Mouse (Mus musculus) limb, embryonic 12.5 days (tissue): Measurements from ENCODE around the gene Camk2g. TPM values are rescaled to one million over a fixed set of nuclear protein-coding genes. Genes with fewer than 3 reads are reported as not detected.

ENCODE experiments used
- ATAC-seq: fragments of 200-750 bp; cut with Nextera tagmentation; 2 replicates; pipeline ENCODE4 v1.8.0; 2017; ENCODE audit warnings: low read depth, moderate TSS enrichment; ENCODE audit not compliant: insufficient number of reproducible peaks, insufficient read depth, low FRiP score, low TSS enrichment
- H3K27ac ChIP-seq: fragments of 300-500 bp; sonication (generic); 2 replicates; pipeline ENCODE4 v1.5.1; 2016; ENCODE audit warnings: mild to moderate bottlenecking, moderate library complexity
- H3K27me3 ChIP-seq: fragments of 300-500 bp; sonication (generic); 2 replicates; pipeline ENCODE4 v1.6.1; 2016; ENCODE audit warnings: mild to moderate bottlenecking, moderate library complexity
- H3K36me3 ChIP-seq: fragments of 300-500 bp; sonication (generic); 2 replicates; pipeline ENCODE4 v1.6.1; 2016; ENCODE audit warnings: mild to moderate bottlenecking, moderate library complexity
- H3K4me1 ChIP-seq: fragments of 300-500 bp; sonication (generic); replicated peaks from 2 replicates; pipeline ENCODE4 v1.6.1; 2016
- H3K4me2 ChIP-seq: fragments of 300-500 bp; sonication (generic); 2 replicates; pipeline ENCODE4 v1.6.1; 2016; ENCODE audit warnings: mild to moderate bottlenecking, moderate library complexity
- H3K4me3 ChIP-seq: fragments of 300-500 bp; sonication (generic); replicated peaks from 2 replicates; pipeline ENCODE4 v1.5.1; 2016; ENCODE audit warnings: mild to moderate bottlenecking
- H3K9ac ChIP-seq: fragments of 300-500 bp; sonication (generic); replicated peaks from 2 replicates; pipeline ENCODE4 v1.6.1; 2016; ENCODE audit warnings: mild to moderate bottlenecking, moderate library complexity
- H3K9me3 ChIP-seq: fragments of 300-500 bp; sonication (generic); 2 replicates; pipeline ENCODE4 v1.6.1; 2016; ENCODE audit warnings: mild to moderate bottlenecking, moderate library complexity
- WGBS: fragments of 180-500 bp; shearing (Covaris S2); methylation state at CpG from one replicate; pipeline ENCODE4 v1.1.7; 2016; 5-methylcytosine and 5-hydroxymethylcytosine counted together
- polyA plus RNA-seq: library from polyadenylated mRNA; unstranded; fragments of >200 nt; fragmentation: Nextera tagmentation; extraction: Ambion mirVana; gene quantifications from 2 replicates; pipeline ENCODE4 v1.2.1, GENCODE M21; 2016

Camk2g gene
- polyA plus RNA-seq, 1 experiment from 2014 or later = 59.0 TPM

DNA sequence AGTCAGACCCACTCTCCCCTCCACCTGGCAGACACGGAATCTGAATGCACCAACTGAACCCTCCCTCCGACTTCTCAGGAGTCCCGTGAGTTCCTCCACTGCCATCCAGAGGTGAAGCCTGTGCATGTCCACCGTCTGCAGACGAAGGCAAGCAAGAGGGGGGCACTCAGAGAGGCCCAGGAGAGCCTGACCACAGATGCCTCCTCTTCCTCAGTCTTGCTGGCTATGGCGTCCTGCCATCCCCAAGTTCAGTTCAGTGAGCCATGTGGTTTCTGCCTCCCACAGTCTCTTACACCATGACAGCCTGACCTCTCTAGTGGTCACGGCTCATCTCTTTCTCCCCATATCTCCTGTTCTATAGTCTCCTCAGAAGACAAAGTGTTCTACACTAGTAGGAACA is 9.2 kb downstream of the Camk2g start:
- Histone ChIP-seq H3K27ac (no peak overlapping the region), H3K4me3 (no peak overlapping the region), H3K36me3 (peaks cover 98% of the 10 kb centered on the region), H3K4me2 (no peak overlapping the region), H3K27me3 (no peaks in the 10 kb centered on the region), H3K4me1 (peaks cover 22% of the 10 kb centered on the region), H3K9ac (no peak overlapping the region), H3K9me3 (no peaks in the 10 kb centered on the region)
- WGBS = 82% methylated on average over 7 of the region's 7 CpGs
- no peak for ATAC-seq

GRCm38 (mm10) chr14:20783526-20783925 is 10.4 kb downstream of the Camk2g start:
- no peak overlapping the region for H3K4me2 ChIP-seq
- no peak overlapping the region for H3K9ac ChIP-seq
- H3K4me3 ChIP-seq = no peak overlapping the region
- WGBS = 93% methylated on average over 6 of the region's 6 CpGs
- peaks cover 22% of the 10 kb centered on the region for H3K4me1 ChIP-seq
- no peaks in the 10 kb centered on the region for H3K27me3 ChIP-seq
- no peak overlapping the region for H3K27ac ChIP-seq
- H3K9me3 ChIP-seq = no peaks in the 10 kb centered on the region
- no peak for ATAC-seq
- H3K36me3 ChIP-seq = peaks cover 97% of the 10 kb centered on the region

GRCm38 (mm10) chr14:20782860-20783259 is 11.0 kb downstream of the Camk2g start:
- Histone ChIP-seq H3K27ac (no peak overlapping the region), H3K27me3 (no peaks in the 10 kb centered on the region), H3K9ac (no peak overlapping the region), H3K9me3 (no peaks in the 10 kb centered on the region), H3K4me1 (peaks cover 22% of the 10 kb centered on the region), H3K36me3 (peaks cover 97% of the 10 kb centered on the region), H3K4me2 (no peak overlapping the region), H3K4me3 (no peak overlapping the region)
- WGBS = 92% methylated on average over 7 of the region's 7 CpGs
- ATAC-seq = no peak

GRCm38 (mm10) chr14:20780217-20780616 is 13.7 kb downstream of the Camk2g start:
- 90% methylated on average over 8 of the region's 8 CpGs for WGBS

GRCm38 (mm10) chr14:20778496-20778895 is 15.4 kb downstream of the Camk2g start:
- Histone ChIP-seq H3K9ac (no peak overlapping the region), H3K4me3 (no peak overlapping the region), H3K4me2 (no peak overlapping the region), H3K36me3 (peaks cover 74% of the 10 kb centered on the region), H3K4me1 (peaks cover 14% of the 10 kb centered on the region), H3K27me3 (no peaks in the 10 kb centered on the region), H3K9me3 (no peaks in the 10 kb centered on the region), H3K27ac (no peak overlapping the region)
- ATAC-seq = no peak
- 94% methylated on average over 8 of the region's 8 CpGs for WGBS

More at GRCm38 (mm10) chr14:20780217-20780616, 13.7 kb downstream of the Camk2g start:
- H3K27me3 ChIP-seq = no peaks in the 10 kb centered on the region
- no peak overlapping the region for H3K27ac ChIP-seq
- H3K4me2 ChIP-seq = no peak overlapping the region
- peaks cover 90% of the 10 kb centered on the region for H3K36me3 ChIP-seq
- ATAC-seq = no peak
- no peaks in the 10 kb centered on the region for H3K9me3 ChIP-seq
- peaks cover 15% of the 10 kb centered on the region for H3K4me1 ChIP-seq
- no peak overlapping the region for H3K4me3 ChIP-seq
- H3K9ac ChIP-seq = no peak overlapping the region

DNA sequence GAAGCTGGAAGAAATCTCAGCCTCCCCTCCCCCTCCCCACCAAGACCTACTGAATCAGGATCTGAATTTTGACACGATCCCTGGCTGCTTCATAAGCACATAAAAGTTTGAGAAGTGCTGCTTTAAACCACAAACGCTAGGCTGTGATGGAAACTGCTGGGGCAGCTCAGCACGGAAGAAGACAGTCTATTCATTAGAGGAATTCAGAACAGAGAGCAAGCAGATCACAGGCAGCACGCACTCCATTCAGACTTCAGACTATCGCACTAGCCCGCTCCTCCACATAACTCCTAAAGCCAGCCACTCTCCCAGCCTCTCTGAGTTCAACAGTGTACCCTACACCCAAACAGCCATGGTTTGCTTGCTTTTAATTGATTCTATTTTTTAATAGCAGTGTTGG is 18.2 kb downstream of the Camk2g start:
- ATAC-seq = no peak
- Histone ChIP-seq H3K27ac (0 out of 2 replicates have a peak overlapping the region, but pooled peaks have one; percentile 35), H3K4me2 (no peak overlapping the region), H3K27me3 (no peaks in the 10 kb centered on the region), H3K36me3 (peaks cover 63% of the 10 kb centered on the region), H3K9me3 (no peaks in the 10 kb centered on the region), H3K4me3 (no peak overlapping the region), H3K9ac (no peak overlapping the region), H3K4me1 (peaks cover 17% of the 10 kb centered on the region)
- 44% methylated on average over 6 of the region's 6 CpGs for WGBS

GRCm38 (mm10) chr14:20773410-20773809 is 20.5 kb downstream of the Camk2g start:
- no peaks in the 10 kb centered on the region for H3K27me3 ChIP-seq
- H3K9ac ChIP-seq = no peak overlapping the region
- H3K4me1 ChIP-seq = peaks cover 17% of the 10 kb centered on the region
- no peak overlapping the region for H3K27ac ChIP-seq
- no peak overlapping the region for H3K4me3 ChIP-seq
- no peaks in the 10 kb centered on the region for H3K9me3 ChIP-seq
- 59% methylated on average over 3 of the region's 3 CpGs for WGBS
- no peak for ATAC-seq
- H3K4me2 ChIP-seq = no peak overlapping the region
- H3K36me3 ChIP-seq = peaks cover 64% of the 10 kb centered on the region

- Histone ChIP-seq H3K4me3 (no peak overlapping the region), H3K4me2 (no peak overlapping the region), H3K9ac (no peak overlapping the region), H3K27me3 (no peaks in the 10 kb centered on the region), H3K4me1 (peaks cover 17% of the 10 kb centered on the region), H3K27ac (no peak overlapping the region), H3K36me3 (peaks cover 64% of the 10 kb centered on the region), H3K9me3 (no peaks in the 10 kb centered on the region)
- 76% methylated on average over 6 of the region's 6 CpGs for WGBS
- ATAC-seq = no peak
Observed at GRCm38 (mm10) chr14:20772808-20773207, 21.1 kb downstream of the Camk2g start.

- peaks cover 17% of the 10 kb centered on the region for H3K4me1 ChIP-seq
- no peak for ATAC-seq
- no peaks in the 10 kb centered on the region for H3K27me3 ChIP-seq
- no peak overlapping the region for H3K27ac ChIP-seq
- H3K4me3 ChIP-seq = no peak overlapping the region
- H3K9ac ChIP-seq = no peak overlapping the region
- no peaks in the 10 kb centered on the region for H3K9me3 ChIP-seq
- no peak overlapping the region for H3K4me2 ChIP-seq
- H3K36me3 ChIP-seq = peaks cover 57% of the 10 kb centered on the region
- WGBS = 92% methylated on average over 3 of the region's 3 CpGs
Observed at GRCm38 (mm10) chr14:20771941-20772340, 21.9 kb downstream of the Camk2g start.

DNA sequence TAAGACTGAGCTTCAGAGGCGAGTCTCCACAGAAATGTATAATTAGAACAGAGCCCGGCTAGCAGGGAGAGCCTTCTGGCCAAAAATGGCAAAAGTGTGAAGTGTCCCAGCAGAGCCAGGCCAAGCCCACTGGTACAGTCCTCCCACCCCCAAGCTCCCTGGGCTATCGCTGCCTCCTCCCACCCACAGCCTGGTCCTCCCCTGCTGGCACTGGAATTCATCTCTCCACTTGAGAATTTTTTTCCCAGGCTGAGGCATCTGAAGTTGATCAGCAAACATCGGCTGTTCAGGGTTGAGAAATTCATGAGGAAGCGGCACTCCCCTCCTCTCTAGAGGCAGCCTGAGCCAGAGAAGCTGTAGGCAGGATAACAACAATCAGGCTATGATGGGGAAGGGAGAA is 25.3 kb downstream of the Camk2g start:
- 78% methylated on average over 5 of the region's 5 CpGs for WGBS
- no peak overlapping the region for H3K27ac ChIP-seq
- H3K27me3 ChIP-seq = no peaks in the 10 kb centered on the region
- H3K9me3 ChIP-seq = no peaks in the 10 kb centered on the region
- peaks cover 62% of the 10 kb centered on the region for H3K36me3 ChIP-seq
- no peak for ATAC-seq
- no peak overlapping the region for H3K4me3 ChIP-seq
- no peak overlapping the region for H3K4me2 ChIP-seq
- peaks cover 3% of the 10 kb centered on the region; the same call in 1 of the 2 replicates for H3K4me1 ChIP-seq
- no peak overlapping the region for H3K9ac ChIP-seq

- WGBS = 91% methylated on average over 7 of the region's 7 CpGs
- Histone ChIP-seq H3K36me3 (peaks cover 68% of the 10 kb centered on the region), H3K27me3 (no peaks in the 10 kb centered on the region), H3K27ac (no peak overlapping the region), H3K9ac (no peak overlapping the region), H3K4me3 (no peak overlapping the region), H3K4me2 (no peak overlapping the region), H3K4me1 (no peaks in the 10 kb centered on the region), H3K9me3 (no peaks in the 10 kb centered on the region)
- no peak for ATAC-seq
Observed at GRCm38 (mm10) chr14:20767936-20768335, 26.0 kb downstream of the Camk2g start.

DNA sequence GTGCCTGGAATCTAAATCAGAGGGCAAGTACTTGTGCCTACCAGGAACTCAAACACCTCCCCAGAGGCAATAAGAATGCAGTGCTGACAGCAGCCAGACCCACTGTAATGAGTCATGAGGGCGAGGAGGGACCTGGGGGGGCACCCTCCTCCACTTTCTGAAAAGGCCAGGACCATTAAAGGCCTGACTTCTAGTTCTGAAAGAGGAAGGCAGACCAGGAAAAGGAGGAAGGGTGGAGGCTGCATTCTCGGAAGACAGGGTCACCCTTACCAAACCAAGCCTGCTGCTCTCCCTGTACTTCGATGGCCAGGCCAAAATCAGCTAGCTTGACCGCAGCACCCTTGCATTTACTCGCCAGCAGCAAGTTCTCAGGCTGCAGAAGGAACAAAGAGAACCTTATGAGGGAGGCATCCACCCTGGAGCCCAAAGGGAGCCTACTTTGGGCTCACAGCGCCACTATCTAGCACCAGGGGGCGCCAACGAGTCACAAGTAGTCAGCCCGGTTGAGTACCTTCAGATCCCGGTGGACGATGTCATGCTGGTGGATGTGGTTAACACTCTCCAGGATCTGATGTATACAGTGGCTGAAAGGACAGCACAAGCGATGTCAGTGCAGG is 28.1 kb downstream of the Camk2g start:
- 27% methylated on average over 12 of the region's 12 CpGs for WGBS
- H3K27ac ChIP-seq = 0 out of 2 replicates have a peak overlapping the region, but pooled peaks have one; percentile 12
- H3K27me3 ChIP-seq = no peaks in the 10 kb centered on the region
- no peaks in the 10 kb centered on the region for H3K4me1 ChIP-seq
- H3K9me3 ChIP-seq = no peaks in the 10 kb centered on the region
- peaks cover 74% of the 10 kb centered on the region for H3K36me3 ChIP-seq
- H3K4me3 ChIP-seq = no peak overlapping the region
- ATAC-seq = 0 out of 2 replicates have a peak, but pooled peaks have one; percentile 45
- no peak overlapping the region for H3K4me2 ChIP-seq
- no peak overlapping the region for H3K9ac ChIP-seq
